Mouse (Mus musculus): ENCODE measurements around the gene Il9r.
"Not testable (repeated sequence)": the region's sequence is repeated elsewhere in the genome, so short reads cannot be mapped to it uniquely, and the experiment has no call there.

The Il9r gene

GRCm38 (mm10) chr11:32226124-32226871 is 26.2 kb upstream of the Il9r start, which contains the start of gene Mpg:
Gene Mpg, plus strand, starts transcription at chr11:32226505.
- peak; percentile 90 for DNase-seq (ENCODE audit: low read depth)

- DNase-seq (ENCODE audit: low read depth), result peak; percentile 79
Observed at GRCm38 (mm10) chr11:32225222-32226104, 25.4 kb upstream of the Il9r start.

- DNase-seq (ENCODE audit: low read depth), result peak; percentile 96
Observed at GRCm38 (mm10) chr11:32224468-32225139, 24.5 kb upstream of the Il9r start.

DNA sequence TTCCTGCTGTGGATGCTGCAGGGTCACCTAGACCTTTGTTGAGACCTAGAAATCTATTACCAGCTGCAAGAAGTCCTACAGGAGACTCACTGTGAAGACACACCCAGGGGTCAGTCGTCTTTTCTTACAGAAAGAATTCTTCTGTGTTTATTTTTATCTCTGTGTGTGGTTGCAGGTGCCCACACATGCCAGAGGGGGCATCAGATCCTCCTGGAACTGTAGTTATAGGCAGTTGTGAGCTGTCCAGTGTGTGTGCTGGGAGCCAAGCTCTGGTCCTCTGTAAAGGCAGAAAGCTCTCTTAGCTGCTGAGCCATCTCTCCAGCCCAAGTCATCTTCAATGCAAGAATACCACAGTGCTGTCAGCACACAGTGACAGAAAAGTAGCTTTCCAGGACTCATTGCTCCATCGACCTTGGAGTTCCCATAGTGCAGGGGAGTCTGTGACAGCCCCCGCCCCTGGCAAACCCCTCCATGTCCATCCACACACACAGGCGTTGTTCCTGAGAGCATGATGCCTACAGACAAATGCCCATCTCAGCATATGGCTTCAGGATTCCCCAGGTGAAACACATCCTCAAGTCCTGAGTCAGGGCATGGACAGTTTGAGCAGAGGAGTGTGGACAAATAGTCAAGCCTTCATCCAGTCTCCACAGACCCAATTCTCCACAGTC is 23.4 kb upstream of the Il9r start:
- DNase-seq (ENCODE audit: low read depth), result peak; percentile 32

DNA sequence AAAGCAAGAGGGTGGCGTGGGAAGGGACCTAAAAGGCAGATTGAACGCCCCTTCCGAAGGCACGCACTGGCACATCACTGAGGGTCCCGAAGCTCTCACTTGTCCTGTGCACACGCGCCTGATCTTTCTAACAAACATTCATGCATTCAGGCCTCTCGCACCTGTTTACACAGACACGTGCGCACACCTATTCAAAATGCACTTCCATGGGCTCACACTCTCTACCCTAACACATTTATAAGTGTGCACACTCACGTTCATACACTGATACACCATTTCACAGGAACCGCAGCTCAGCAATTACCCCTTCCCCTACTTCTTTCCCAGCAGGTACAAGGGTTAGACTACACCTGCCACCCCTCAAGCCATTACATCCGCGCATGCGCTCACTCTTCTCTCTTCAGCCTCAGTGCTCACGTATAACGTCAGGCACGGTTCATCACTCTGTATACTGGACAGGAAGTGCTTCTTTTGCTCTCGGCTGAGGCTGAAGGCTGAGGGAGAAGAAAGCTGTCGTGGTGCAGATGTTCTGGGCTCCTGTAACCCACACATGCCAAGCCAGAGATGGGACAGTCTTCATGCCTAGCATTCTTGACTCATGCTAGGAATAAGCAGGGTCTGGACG is 22.6 kb upstream of the Il9r start:
- DNase-seq (ENCODE audit: low read depth), result peak; percentile 36

GRCm38 (mm10) chr11:32221951-32222409 is 21.9 kb upstream of the Il9r start, which contains the start of gene Rhbdf1:
Gene Rhbdf1, minus strand, starts transcription at chr11:32222300.
- peak; percentile 84 for DNase-seq (ENCODE audit: low read depth)

DNA sequence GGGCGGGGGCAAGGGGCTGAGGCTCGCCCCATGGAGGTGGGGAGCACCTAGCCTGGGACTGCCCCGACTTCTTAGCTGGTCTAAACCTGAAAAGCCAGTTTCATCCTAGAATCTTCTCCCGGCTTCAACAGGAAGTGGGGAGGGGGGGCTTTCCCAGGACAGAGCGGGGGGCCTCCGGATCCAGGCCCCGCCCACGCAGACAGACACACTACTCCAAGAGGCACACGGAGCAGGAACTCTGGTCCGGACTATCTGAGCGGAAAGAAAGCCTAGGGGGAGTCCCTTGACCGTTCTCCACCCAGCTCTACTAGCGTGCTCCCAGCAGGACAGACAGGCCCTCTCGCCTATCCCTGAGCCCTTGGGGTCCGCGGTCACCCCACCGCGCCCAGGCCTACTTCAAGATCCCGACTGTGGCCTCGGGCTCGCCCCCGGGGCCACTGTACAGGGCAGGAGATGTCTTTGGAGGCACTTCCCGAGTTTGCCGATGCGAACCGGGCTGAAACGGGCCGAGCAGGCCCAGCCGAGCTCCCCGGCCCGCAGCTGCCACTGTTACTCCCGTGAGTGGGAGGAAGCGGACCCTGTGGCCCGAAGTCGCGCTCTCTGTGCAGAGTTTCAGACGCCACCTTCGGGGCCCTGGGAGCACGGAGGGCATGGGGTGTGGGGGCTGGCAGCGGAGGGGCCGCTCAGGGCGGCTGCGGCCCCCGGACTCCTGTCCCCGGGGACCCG is 21.3 kb upstream of the Il9r start:
- peak; percentile 83 for DNase-seq (ENCODE audit: low read depth)

- DNase-seq (ENCODE audit: low read depth), result peak; percentile 65
Observed at GRCm38 (mm10) chr11:32220607-32221224, 20.6 kb upstream of the Il9r start.

DNA sequence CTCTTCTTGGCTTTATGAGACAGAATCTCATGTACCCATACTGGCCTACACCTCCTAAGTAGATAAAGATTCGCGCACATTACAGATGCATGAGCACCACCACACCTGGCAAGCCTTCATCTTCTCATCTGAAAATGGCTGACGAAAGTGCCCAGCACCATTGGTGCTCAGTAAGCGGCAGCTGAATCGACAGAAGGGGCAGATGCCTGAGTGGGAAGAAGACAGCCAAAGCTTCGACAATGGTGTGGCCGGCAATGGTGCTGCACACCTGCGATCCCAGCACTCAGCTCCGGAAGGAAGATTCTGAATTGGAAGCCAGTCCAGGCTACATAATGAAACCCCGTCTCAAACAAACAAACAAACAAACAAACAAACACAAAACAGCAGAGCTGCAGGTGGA is 19.2 kb upstream of the Il9r start:
- DNase-seq (ENCODE audit: low read depth), result no peak

GRCm38 (mm10) chr11:32218501-32219050 is 18.5 kb upstream of the Il9r start:
- peak; percentile 63 for DNase-seq (ENCODE audit: low read depth)

GRCm38 (mm10) chr11:32216851-32217250 is 16.8 kb upstream of the Il9r start:
- peak; percentile 79 for DNase-seq (ENCODE audit: low read depth)

DNA sequence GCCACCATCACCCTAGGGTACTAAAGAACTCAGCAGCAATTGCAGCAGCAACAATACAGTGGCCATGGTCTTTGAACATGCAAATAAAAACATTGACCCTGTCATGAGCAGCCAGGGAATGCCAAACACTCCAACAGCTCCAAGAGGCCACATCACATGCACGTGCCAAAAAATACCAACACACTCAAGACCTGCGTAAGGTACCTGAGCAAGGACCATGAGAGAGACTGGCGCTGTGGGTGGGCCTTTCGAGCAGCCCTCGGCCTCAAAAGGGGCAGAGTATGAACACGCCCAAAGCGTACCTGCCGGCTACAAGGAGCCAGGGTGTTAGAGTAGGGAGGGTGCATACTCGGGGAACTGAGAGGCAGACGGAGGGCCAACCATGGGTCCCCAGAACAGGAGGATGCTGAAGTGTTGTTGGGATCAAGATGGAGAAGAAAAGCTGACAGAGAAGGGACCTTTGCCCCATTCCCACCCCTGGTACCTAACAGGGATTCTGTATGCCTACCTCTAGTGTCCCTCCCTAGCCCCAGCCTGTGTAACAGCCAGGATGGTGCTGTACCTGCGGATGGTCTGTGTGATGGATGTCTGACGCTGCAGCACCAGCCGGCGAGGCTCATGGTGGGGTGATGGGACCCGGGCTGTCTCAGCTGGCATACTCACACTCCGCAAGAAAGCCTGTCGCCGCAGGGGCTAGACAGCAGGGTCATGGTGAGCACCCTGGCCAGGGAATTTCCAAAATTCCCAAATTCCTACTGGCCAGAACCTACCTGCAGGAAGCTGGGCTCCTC is 15.5 kb upstream of the Il9r start:
- DNase-seq (ENCODE audit: low read depth), result no peak

DNA sequence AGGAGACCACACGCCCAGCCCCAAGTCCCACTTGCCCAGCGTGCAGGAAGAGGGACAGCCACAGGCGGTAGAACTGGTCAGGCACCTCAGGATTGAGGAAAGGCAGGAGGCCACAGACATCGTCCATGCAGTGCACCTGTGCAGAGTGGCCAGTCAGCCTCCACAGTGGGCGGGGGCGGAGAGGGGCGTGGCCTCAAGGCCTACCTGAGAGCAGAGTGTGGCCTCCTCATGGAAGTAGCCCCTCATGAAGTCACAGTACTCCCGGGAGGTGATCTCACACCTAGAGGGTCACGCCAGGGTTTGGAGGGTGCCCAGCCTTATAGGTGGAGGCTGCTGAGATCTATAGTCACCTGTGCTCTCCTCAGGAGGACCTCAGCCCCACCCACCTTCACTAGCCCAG is 10.5 kb upstream of the Il9r start:
- no peak for DNase-seq (ENCODE audit: low read depth)

DNA sequence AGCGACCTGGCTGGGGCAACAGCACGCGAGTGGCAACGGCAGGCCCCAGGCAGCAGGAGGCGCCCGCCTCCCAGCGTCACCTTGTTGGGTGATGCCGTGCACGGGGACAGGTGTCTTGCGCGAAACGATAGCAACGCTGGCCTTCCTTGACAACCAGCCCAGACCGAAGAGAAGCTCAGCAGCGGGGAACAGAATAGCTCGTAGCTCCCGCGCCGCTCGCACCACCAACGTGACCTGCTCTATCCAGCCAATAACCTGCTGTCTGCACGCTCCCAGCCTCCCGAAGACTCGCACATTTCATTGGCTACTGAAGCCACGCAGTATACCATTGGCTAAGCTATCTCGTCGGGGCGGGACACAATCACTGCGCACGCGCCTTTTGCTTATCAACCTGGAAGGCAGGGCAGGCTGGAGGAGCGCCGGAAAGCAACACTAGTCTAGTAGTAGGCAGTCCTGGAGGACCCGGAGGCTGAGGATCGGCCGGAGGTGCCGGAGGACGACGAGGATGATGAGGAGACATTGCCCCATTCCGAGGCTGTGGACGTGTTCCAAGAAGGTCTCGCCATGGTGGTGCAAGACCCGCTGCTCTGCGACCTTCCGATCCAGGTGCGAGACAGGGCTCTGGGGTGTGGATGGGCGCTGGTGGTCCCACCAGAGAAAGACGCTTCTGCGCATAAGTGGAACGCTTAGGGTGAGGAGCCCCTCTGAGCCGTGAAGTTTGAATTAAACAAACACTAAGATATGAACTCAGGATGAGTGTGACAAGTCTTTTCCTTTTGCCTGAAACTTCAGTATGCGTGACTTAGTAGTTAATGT is 5.2 kb upstream of the Il9r start, which contains the start of gene Snrnp25:
Gene Snrnp25, plus strand, starts transcription at position 358 of the 816 bp plus-strand sequence.
- DNase-seq (ENCODE audit: low read depth), result peak; percentile 98

GRCm38 (mm10) chr11:32201922-32202685 is 2.0 kb upstream of the Il9r start:
- no peak for DNase-seq (ENCODE audit: low read depth)

DNA sequence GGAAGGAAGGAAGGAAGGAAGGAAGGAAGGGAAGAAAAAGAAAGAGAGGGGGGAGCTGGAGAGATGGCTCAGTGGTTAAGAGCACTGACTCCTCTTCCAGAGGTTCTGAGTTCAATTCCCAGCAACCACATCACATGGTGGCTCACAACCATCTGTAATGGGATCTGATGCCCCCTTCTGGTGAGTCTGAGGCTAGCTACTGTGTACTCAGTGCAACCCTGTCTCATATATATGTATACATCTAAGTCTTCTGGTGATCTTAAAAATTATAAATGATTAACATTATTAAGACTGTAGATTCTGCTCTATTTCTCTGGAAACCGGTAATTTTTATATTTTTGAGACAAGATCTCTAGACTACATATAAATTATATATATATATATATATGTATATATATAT is 913 bp upstream of the Il9r start:
- DNase-seq (ENCODE audit: low read depth), result not testable (repeated sequence)

DNA sequence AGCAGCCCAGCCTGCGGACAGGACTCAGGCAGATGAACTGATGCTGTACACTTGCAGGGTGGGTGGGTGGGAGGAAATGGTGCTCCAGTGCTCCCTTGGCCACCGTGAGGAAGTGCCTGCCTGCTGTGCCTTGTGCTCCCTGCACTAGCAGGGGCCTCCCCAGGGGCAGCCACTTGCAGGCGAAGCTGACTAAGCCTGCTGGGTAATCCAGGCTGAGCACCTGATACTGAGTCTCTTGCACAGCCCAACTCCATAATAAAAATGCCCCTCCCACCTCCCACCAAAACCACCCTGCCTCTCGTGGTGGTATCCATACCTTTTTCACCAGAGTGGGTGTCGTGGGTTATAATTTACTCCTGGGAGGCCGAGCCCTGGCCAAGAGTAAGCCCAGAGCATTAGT is 849 bp downstream of the Il9r start:
- no peak for DNase-seq (ENCODE audit: low read depth)

Data from NIH3T3 (cell line).